Mouse (Mus musculus) common myeloid progenitor, adult 5-6 weeks (primary cell): ENCODE data around the gene Otud3. TPM values are rescaled to one million over a fixed set of nuclear protein-coding genes. Genes with fewer than 3 reads are reported as not detected.

ENCODE experiments used
- ATAC-seq: replicated peaks from 2 replicates; pipeline ENCODE4 v1.8.0; 2016; ENCODE audit warnings: low read depth, mild to moderate bottlenecking, moderate TSS enrichment, inconsistent platforms; ENCODE audit not compliant: poor library complexity, severe bottlenecking
- total RNA-seq: library from RNA; stranded (forward); fragments of 200-1000, 187-1606 nt; gene quantifications from 2 replicates; pipeline ENCODE4 v1.2.3, GENCODE M21; 2017

Otud3 gene
- total RNA-seq = 1.4 and 5.6 TPM in 2 replicates

DNA sequence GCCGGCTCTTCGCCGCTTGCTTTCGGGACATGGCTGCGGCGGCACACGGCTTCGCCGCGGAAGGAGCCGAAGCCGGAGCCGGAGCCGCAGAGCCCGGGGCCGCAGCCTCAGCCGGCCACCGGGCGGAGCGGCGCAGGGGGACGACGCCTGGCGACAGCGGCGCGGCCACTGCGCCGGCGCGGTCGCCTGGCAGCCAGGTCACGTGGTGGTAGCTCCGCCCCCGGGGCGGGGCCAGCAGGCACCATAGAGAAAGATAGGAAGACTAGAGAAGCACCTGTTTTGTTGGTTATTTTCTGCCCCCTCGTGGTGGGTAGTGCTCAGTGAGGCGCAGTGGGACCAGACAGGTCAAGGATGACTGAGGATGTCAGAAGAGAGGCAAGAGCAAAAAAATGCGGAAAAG is at the start of gene Otud3:
Gene Otud3 (minus strand): TSS at position 149 of the 400 bp plus-strand sequence.
- peak; percentile 94 for ATAC-seq

DNA sequence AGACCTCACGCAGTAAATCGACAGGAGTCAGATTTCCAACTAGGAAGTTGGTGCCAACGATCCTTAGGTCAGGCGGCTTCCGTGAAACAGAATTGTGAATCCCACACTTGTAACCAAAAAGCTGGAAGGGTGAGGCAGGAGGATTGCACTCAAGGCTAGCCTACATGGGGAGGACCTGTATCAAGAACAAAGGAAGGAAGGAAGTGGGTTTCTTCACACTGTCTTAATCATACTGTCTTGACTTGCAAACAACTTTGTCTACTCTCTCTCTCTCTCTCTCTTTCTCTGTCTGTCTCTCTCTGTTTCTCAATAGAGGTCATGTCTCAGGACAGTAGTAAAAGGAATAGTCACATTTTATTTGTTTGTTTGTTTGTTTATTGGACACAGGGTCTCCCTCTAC is 49.0 kb upstream of the Otud3 start:
- ATAC-seq = 0 out of 2 replicates have a peak, but pooled peaks have one; percentile 32

DNA sequence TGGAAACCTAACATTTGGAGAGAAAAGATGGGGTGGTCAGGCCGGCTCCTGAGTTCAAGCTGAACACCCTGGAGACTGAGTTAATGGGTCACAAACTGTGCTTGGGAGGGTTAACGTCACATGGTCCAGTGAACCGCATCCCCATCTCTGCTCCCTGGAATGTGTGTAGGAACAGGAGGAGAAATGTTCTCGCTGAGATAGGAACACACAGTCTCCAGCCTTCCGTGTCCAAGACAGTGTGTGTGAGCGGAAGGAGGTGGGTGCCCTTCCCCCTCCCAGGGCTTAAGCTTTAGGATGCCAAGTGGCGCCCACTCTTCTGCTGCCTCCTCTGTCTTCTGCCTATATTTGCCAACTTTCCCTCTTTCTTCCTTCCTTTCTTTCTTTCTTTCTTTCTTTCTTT is 46.2 kb upstream of the Otud3 start:
- ATAC-seq = 0 out of 2 replicates have a peak, but pooled peaks have one; percentile 11

DNA sequence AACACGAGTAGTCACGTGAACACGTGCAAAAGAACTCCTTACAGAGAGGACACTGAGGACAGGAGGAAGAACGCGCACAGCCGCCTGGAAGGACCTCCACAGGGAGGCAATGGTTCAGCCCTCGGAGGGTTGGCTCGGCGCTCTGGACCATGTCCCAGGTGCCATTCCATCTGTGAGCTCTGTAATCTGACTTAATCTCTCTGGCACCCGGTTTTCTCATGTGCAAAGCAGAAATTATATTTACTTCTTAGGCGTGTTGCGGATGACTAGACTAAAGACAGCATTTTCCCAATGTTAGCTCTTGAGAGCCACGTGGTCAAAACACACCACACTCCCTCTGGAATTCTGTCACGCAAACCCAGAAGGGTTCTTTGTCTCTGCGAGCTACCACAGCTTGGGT is 45.4 kb upstream of the Otud3 start:
- no peak for ATAC-seq

DNA sequence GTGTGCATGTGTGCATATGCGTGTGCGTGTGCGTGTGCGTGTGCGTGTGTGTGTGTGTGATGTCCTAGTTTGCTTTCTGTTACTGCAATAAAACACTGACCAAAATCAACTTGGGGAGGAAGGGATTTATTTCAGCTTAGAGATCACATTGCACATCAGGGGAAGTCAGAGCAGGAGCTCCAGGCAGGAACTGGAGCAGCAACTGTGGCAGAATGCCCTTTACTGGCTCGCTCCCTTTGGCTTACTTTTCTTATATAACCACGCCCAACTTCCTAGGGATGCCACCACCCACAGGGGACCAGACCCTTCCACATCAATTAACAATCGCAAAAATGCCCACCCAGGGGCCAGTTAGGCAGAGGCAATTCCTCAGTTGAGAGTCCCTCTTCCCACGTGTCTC is 44.9 kb upstream of the Otud3 start:
- no peak for ATAC-seq

DNA sequence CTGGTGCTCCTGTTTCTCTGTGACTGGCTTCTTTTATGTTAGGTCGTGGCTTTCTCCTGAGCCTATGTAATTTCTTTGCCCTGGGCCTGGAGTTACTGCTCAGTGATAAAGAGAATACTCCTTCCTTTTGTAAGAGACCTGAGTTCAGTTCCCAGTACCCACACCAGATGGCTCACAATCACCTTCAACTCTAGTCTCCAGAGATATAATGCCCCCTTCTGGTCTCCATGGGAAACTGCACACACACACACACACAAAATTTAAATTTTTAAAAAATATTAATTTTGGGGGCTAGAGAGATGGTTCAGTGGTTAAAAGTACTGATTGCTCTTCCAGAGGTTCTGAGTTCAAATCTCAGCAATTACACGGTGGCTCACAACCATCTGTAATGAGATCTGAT is 34.5 kb upstream of the Otud3 start:
- no peak for ATAC-seq

DNA sequence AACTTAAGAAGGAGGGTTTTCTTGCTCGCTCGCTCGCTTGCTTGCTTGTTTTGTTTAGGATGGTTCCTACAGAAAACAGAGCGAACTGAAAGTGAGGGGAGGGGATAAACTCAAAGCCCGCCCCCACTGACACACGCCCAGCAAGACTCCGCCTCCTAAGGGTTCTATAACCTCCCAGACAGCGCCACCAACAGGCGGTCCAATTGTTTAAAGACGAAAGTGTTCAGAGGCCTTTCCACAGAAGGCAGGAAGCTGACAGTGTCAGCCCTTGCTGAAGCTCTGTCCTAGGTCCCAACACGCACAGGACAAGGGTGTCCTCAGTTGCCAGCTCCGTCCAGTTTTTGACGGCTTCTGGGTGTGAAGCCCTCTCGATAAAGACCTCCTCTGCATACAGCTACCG is 30.0 kb upstream of the Otud3 start:
- ATAC-seq = peak; percentile 100

DNA sequence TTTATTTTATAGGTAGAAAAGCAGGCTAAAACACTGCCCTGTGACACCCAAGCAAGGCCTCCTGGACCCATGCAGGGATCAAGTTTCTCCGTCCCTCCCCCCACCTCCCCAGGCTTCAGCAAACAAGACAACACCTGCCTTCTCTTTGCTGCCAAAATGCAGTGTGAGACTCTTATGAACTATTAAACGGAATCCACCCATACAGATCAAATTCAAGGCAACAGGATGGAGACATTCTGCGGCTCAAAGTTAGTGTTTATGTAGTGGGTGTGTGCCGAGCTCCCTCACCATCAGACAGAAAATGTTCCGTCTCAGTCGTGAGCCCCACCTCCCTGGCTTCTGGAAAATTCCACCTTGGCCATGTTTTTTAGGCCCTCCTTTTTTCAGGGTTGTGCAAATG is 28.2 kb upstream of the Otud3 start:
- ATAC-seq = no peak

DNA sequence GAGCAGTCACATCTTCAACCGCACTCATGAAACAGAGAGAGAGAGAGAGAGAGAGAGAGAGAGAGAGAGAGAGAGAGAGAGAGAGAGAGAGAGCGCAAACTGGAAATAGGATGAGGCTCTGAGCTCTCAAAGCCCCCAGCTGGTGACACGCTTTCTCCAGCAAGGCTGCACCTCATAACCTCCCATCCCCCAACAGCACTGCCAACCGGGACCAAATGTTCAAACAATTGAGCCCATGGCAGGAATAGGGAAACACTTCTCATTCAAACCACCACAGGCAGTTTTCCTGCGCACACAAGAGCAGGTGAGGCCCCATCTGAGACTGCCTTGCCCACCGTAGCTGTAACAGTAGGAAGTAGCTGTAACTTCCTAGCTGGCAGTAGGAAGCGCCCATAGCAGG is 27.7 kb upstream of the Otud3 start:
- ATAC-seq = no peak

DNA sequence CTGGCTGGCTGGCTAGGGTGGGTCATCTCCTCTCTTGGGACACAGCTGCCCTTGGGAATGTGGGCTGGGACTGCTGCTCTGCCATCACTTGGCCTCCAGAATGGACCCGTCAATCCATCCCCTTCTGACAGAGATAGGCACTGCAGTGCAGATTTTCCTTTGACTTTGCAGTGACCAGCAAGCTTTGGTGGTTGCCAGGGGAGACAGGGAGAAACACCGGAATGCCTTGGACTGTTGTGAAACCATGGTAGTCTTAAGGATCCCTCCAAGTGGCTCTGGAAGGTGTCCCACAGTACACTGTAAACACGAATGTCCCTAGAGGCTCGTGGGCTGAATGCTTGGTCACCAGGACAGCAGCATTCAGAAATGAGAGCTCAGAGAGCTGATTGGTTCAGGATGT is 25.7 kb upstream of the Otud3 start:
- ATAC-seq = no peak

DNA sequence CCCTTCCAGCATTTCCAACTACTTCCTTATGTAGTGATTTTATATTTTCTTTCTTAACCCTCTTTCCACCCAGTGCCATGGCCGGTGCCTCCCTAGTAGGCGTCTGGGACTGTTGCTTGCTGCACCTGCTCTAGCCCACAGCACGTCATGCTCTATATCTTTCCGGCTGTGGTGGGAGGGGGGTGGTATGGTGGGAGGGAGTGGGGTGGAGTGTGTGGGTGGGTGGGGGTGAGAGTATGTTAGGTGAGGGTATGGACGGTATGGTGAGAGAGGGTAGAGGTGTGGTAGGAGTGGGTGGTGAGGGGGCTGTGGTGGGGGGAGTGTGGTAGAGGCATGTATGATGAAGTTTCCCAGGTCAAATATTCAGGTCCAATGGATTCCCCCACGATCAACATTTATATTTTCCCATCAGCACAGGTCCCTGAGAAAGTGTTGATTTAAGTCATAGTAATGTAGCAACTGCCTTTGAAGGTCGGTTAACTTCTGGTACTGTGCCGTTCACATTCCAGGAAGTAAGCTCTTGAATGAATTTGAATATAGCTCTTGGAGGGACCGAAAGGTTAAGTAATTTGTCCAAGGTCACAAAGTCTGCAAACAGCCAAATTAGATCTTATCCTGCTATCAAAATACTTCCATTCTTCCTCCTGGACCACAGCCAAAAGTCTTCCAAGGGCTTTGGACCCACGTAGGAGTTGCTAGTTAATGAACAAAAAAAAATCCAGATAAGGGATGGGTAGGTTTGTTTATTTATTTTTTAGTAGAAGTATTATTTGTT is 24.9 kb upstream of the Otud3 start:
- no peak for ATAC-seq

DNA sequence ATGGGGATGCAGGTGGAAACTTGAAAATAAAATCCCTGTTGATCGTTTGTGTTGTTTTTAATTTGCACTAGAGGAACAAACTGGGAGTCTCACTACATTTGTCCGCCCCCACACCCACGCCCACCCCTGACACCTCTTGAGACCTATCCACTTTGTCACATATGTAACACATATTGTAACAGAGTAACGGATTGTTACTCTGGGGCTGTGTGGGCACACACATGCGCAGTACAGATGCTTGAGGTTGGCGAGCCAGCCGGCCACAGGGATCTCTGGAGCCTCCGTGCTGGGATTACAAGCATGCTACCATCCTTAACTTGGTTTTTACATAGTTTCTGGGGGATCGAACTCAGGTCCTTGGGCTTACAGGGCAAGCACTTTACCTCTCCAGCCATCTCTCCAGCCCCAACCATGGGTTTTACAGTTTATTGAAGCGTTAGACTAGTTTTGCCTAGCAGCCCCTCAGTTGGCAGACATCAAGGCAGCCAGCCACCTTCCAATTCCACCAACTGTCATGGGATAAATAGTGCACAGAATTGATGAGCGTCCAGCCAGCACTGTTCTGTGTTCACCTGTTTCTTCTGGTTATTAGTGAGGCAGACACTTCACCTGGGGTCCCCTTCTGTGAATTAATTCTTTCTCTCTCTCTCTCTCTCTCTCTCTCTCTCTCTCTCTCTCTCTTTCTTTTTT is 20.9 kb upstream of the Otud3 start:
- no peak for ATAC-seq

DNA sequence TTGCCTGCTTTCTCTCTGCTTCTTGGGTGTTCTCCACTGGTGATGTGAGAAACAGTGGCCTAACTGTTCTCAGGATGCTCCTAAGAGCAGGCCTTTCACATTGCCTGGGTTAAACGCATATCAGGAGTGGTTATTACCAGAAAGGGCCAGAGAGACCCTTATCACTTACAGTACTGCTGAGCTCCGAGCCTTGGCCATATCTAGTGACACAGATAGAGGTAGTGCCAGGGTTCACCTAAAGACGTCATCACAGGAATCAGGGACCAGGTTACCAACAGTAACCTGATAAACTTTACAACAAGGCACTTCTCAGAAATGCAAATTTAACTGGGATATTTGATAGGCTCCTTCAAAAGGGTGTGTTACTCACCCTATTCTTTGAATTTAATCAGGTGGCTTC is 20.1 kb upstream of the Otud3 start:
- ATAC-seq = no peak

DNA sequence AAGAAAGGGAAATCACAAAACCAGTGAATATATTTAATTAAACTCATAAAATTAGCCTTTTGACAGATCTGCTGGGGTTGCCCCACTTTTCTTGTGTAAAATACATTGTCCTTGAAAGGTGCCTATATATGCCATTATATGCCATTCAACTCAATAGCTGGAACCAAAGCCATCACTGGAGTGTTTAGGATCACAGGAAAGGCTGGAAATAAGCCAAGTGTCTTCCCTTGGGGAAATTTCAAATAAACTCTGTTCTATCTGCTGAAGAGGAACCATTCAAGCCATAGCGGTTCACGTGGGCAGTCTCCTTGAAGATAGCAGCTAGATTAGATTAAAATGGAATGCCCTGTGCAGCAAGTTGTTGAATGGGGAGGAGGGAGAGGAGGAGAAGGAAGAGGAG is 11.8 kb upstream of the Otud3 start:
- ATAC-seq = no peak

DNA sequence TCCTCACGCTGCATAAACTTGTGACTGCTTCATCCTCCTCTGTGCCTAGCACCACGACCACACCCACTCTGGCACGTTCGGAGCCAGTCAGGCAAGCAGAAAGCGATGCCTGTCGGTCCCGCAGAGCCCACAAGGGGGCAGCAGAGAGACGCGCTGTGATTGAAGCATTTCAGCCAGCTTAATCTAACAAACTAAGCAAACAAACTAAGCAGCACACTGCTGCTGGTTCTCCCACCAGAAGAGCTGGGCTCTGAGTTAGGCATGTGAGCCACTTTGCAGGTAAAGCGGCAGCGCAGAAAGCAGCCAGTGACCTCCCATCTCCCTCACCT is 8.3 kb upstream of the Otud3 start:
- peak; percentile 99 for ATAC-seq

DNA sequence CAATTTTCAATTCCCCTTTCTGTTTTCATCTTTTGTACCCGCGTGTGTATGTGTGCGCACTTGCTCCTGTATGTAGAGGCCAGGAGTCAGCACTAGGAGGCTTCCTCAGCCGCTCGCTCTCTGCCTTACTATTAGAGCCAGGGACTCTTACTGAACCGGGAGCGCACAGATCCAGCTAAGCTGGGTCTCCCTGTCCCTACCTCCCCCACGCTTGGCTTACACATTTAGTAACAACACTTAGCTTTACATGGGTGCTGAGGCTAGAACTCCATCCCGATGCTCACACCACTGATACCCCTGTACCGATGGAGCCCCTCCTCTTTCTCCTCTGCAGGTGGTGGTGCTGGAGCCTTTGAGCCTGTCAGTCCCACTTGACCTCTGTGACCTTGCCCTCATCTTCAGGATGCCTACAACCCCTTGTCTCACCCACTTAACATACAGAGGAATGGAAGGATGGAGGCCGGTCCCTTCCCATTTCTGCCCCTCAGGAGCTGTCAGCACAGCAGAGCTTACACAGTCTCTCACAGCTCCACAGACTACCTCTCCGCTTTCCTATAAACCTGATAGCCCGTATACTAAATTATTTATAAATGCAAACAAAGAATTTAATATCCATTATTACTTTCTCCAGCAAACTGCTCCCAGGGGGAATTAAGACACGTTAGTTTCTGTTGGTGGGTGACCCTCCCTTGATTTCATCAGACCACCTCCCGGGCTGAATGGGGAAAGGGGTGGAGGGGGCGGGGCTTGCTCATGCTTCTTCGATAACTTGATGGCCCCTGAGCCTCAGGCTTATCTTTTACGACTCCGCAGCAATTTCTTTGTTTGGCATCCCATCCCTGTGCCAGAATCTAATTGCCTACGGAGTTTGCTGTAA is 7.7 kb upstream of the Otud3 start:
- ATAC-seq = no peak; the same call in 1 of the 2 replicates

DNA sequence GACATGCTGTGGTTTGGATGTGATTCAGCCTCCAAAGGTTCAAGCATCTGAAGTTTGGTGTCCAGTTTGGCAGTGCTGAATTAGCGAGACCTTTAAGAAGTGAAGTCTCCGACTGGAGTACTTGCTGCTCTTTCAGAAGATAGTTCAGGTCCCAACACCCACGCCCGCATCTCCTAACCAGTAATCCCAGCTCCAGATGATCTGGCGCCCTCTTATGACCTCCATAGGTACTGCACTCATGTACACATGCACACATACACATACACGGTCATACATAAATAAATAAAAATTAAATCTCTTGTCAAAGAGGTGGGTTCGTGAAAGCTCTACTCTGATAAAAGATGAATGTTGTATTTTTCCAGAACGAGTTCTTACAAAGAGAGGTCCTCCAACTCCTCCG is 3.5 kb upstream of the Otud3 start:
- no peak for ATAC-seq

DNA sequence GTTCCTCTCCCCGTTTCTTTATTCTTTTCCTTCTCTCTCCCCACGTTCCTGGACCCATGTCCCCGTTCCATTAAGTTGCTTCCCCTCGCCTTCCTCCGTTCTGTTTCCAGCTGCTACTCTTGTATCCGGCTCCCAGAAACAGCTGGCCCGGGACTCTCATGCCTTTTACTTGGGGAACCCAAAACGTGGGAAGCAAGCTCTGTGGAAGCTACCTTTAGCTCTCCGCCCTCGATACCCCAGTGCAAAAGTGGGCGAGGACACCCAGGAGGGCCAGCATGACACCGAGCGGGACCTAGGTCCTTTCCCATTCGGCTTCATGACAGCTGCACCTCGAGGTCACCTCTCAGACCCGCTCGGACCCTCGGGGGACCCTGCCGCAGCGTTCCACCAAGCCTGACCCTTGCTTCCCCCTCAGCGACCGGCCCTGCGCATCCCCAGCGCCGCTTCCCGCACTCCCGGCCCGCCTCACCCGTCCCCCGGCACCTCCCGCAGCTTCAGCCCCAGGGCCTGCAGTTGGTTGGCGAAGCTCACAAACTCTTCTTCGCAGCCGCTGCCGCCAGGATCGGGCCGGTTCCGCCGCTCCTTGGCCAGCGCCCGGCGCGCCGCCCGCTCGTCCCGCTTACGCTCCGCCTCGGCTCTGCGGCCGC is 481 bp downstream of the Otud3 start:
- peak; percentile 9; the same call in 1 of the 2 replicates for ATAC-seq

DNA sequence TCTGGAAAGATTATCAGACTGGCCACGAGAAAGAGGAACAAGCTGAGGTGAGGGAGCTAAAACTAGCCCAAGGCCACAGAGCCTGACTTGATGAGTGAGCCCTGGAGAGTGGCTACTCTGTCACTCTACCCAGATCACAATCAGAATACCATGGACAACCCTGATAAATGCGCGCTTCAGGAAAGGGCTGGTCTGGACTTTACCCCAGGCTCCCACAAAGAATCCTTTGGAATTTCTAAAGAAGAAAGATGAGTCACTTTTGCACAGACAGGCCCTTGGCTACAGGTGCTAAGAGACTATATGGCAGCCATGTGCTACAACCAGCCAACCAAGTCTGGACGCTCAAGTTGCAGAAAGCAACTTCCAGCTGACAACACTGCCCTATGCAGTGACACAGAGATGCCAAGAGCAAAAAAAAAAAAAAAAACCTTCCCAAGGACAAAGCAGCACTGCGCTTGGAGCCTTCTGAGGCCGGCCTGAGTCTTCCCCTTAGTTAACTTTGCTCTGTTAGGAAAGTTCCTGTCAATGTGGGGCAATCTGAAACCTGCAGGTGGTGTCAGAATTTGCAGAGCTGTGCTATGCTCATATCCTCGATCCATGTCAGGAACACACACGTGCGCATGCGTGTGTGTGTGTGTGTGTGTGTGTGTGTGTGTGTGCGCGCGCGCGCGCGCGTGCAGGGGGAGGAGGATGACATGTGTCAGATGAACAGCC is 8.0 kb downstream of the Otud3 start:
- no peak for ATAC-seq

DNA sequence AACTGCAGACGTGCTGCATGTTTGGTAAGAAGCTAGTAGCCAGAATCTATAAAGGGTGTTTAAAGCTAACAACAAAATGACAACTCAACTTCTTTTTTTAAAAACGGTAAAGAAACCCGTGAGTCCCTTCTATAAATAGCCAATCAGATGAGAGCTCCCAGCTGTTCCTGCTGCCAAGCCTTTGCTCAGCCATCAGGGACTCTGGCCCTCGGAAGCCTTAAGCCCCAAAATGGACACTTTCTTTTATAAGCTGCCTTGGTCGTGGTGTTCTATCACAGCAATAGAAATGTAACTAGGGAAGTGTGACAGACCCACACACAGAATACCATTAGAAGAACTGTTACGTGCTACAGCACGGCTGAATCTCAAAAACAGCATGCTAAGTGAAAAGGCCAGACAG is 14.4 kb downstream of the Otud3 start:
- ATAC-seq = no peak
